Mouse (Mus musculus): ENCODE results near the gene Hsf2. TPM values are rescaled to one million over a fixed set of nuclear protein-coding genes. Genes with fewer than 3 reads are reported as not detected.

Gene Hsf2
- polyA plus RNA-seq (2015; fragmentation: Nextera tagmentation; extraction: Ambion mirVana) = 14.5 and 16.6 TPM in 2 replicates

DNA sequence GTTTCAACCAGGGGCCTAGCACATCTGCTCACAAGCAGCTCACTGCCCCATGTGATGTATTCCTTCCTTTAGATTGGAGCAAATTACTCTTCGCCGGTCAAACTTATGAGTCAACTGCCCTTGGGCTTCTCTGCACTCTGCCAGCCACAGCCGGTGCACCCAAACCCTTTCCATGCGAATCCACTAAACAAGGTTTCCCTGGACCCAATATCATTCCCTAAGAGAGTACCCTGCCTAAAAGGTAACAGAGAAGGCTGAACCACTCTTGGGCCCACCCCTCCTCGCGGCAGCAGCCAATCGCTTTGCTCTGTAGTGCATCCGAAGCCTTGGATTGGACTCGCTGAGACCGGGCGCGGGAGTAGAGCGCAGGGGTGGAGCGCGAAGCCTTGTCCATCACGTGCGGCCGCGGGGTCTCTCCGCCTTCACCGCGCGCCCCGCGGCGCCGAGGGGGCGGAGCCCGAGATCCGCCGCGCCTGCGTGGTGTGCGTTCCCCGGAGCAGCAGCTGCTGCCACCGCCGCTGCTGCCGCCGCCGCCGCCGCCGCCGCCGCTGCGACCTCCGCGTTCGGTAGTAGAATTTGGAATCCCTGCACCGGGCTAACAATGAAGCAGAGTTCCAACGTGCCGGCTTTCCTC lies at the start of gene Hsf2:
Gene Hsf2 (plus strand): TSS at position 478 of the 634 bp plus-strand sequence.

DNA sequence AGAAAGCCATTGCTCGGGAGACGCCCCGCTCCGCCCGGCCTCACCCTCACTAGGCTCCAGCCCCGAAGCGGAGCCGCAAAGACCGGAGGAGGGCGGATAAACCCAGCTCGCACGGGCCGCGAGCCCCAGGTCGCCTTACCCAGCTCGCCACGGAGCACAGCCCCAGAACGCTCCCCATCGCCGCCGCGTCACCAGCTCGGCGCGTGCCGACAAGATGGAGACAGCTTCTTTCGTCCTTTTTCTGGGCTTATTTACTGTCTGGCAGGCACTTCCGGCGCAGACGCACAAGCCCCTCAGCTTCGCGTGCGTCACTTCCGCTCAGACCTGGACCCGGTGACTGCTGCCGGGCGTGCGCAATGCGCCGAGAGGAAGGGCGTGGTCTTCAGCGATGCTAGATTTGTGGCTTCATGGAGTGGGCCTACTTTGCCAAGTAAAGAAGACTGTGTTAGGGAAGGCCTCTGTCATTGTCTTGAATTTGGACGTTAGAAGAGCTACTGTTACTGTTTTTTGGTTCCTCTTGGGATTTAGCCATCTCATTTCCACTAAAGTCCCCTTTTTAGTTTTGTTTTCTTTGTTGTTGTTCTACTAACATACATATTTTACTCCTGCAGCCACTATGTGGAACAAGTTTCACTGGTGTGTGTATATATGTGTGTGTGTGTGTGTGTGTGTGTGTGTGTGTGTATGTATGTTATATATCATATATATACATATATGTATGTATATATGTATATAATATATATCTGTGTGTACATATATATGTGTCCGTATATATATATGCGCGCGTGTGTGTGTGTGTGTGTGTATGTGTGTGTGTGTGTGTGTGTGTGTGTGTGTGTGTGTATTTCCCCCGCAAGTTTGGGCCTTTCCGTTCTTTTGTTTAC lies 46.3 kb downstream of the Hsf2 start, which contains the start of gene Serinc1:
Gene Serinc1 (minus strand): TSS at position 313 of the 884 bp plus-strand sequence.

Other genes with a start within 250 kb of the Hsf2 start
- gene Serinc1, start 46.1 kb downstream of the Hsf2 start, polyA plus RNA-seq (2015; fragmentation: Nextera tagmentation; extraction: Ambion mirVana) = 218 and 238 TPM in 2 replicates
- gene Pkib, start 145.6 kb downstream of the Hsf2 start, polyA plus RNA-seq (2015; fragmentation: Nextera tagmentation; extraction: Ambion mirVana) = 2.5 and 2.8 TPM in 2 replicates

Data from adrenal gland, postnatal 0 days (tissue).